Mouse (Mus musculus) olfactory bulb, adult 2 months (tissue): ENCODE measurements around the gene Dapl1.

Source experiments
- CTCF ChIP-seq: fragments of 200-500 bp; IDR thresholded peaks from 2 replicates; pipeline ENCODE4 v1.5.1; 2012; ENCODE audit warnings: low read depth, mild to moderate bottlenecking, low read length, moderate library complexity; ENCODE audit not compliant: insufficient read depth
- POLR2A ChIP-seq: fragments of 200-500 bp; IDR thresholded peaks from 2 replicates; pipeline ENCODE4 v1.6.1; 2012; ENCODE audit warnings: mild to moderate bottlenecking, low read depth, low read length, moderate library complexity; ENCODE audit not compliant: insufficient read depth

DNA sequence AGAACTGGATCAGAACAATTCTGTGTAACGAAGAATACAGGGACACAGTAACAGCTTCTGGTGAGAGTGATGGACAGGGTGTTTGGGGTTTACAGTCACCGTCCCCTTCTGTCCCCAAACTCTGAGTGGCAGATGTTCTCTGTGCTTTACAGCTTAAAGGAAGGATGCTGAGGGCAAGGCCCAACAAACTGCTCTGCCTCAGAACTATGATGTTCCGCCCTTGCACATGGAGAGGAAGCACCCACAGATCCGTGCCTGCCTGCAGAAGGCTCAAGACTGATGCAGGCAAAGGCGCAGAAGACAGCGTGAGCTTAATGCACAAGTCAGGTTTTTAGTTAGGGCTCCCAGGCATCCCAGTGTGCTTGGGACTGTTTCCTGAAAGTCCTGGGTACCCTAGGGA lies 16.5 kb upstream of the Dapl1 start:
- TF ChIP-seq CTCF (no peak), POLR2A (no peak)
